In the genomic region with DNA sequence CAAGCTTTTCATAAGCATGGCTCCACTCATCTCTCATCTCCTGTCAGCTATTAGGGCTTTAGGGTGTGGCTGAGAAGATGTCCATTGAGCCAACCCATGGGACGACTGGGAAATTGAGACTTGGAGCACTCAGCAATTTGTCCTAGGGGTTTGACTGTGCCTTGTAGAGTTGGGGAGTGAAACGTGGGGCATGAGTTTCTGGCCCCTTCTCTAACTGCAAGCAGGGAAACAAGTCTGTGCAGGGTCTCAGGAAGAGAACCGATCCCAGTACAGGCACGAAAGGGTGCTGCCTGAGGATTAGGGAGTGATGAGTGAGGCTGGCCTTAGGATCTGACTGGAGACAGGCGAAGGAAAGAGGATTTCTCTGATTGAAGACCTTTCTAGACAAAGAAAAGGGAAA, we compare ENCODE assay signal across 25 mouse cellular contexts.
DNase-seq lines count a peak whose midpoint lies in the region; ATAC-seq lines count a peak whose summit lies in the region.
"Had no signal": no experiment of that assay in that cellular context is flagged by ENCODE, and none has a peak within 500 bp of the region (broad histone marks: within the 10 kb centered on the region; RNA-seq: fewer than 3 reads in every experiment).

No protein-coding gene starts in this region.

- H3K27ac ChIP-seq in liver, embryonic 12.5 days: 0 out of 2 replicates have a peak overlapping the region, but pooled peaks have one; percentile 30
- H3K27ac ChIP-seq in liver, embryonic 16.5 days (ENCODE audit: low read length): 0 out of 2 replicates have a peak overlapping the region, but pooled peaks have one; percentile 4
- H3K27ac ChIP-seq: forebrain, embryonic 15.5 days; hindbrain, embryonic 13.5 days; lung, embryonic 15.5 days; midbrain, embryonic 10.5 days; midbrain, embryonic 15.5 days had no signal

- no peak for DNase-seq in liver
- DNase-seq in B cell, adult 2 months: peak; percentile 3 to 12
- peak; percentile 38 for DNase-seq in thymus, postnatal 14 days
- no peak for DNase-seq in embryo, embryonic 9.5 days (ENCODE audit: extremely low spot score)
- DNase-seq in cerebellum, postnatal 25 days: no peak
- no peak for DNase-seq in left cerebral cortex, adult 18-20 months (ENCODE audit: low spot score in 2 of 2)
- DNase-seq: adrenal gland, adult 2 months; adrenal gland, postnatal 36 days; cerebellum, adult 2 months; cerebellum, postnatal 14 days; gastrocnemius, postnatal 25 days; heart, adult 11 months; heart, postnatal 4 days; kidney, adult 8-10 months; layer of hippocampus, adult 9-11 months; right cerebral cortex, postnatal 25 days had no signal

- no peak overlapping the region for H3K4me3 ChIP-seq in liver, embryonic 12.5 days
- H3K4me3 ChIP-seq in liver, embryonic 16.5 days (ENCODE audit: low read depth, low read length): no peak overlapping the region
- H3K4me3 ChIP-seq: forebrain, embryonic 15.5 days; hindbrain, embryonic 13.5 days; lung, embryonic 15.5 days; midbrain, embryonic 10.5 days; midbrain, embryonic 15.5 days had no signal

- no peak for ATAC-seq in liver, embryonic 12.5 days
- ATAC-seq in liver, embryonic 16.5 days (ENCODE audit: low read depth): no peak
- ATAC-seq: forebrain, embryonic 15.5 days; intestine, embryonic 16.5 days; midbrain, embryonic 15.5 days had no signal

- no peaks in the 10 kb centered on the region for H3K27me3 ChIP-seq in liver, embryonic 12.5 days (replicated peaks)
- H3K27me3 ChIP-seq in liver, embryonic 16.5 days (ENCODE audit: control insufficient read depth, insufficient read depth, low read depth, low read length): no peaks in the 10 kb centered on the region
- H3K27me3 ChIP-seq: forebrain, embryonic 15.5 days; hindbrain, embryonic 13.5 days; lung, embryonic 15.5 days; midbrain, embryonic 15.5 days had no signal

- peaks cover 14% of the 10 kb centered on the region; the same call in 1 of the 2 replicates for H3K4me1 ChIP-seq in liver, embryonic 12.5 days
- H3K4me1 ChIP-seq in liver, embryonic 16.5 days (ENCODE audit: control insufficient read depth, low read depth, low read length): no peaks in the 10 kb centered on the region
- H3K4me1 ChIP-seq: forebrain, embryonic 15.5 days; hindbrain, embryonic 13.5 days; lung, embryonic 15.5 days; midbrain, embryonic 10.5 days; midbrain, embryonic 15.5 days had no signal

- peak overlapping the region; percentile 41 for H3K4me2 ChIP-seq in liver, embryonic 12.5 days
- no peak overlapping the region for H3K4me2 ChIP-seq in liver, embryonic 16.5 days (ENCODE audit: low read depth, low read length)
- H3K4me2 ChIP-seq: forebrain, embryonic 15.5 days; heart, embryonic 11.5 days; hindbrain, embryonic 13.5 days; lung, embryonic 15.5 days; midbrain, embryonic 15.5 days had no signal

- H3K36me3 ChIP-seq in liver, embryonic 12.5 days: no peaks in the 10 kb centered on the region
- no peaks in the 10 kb centered on the region for H3K36me3 ChIP-seq in liver, embryonic 16.5 days (ENCODE audit: control insufficient read depth, insufficient read depth)
- H3K36me3 ChIP-seq: forebrain, embryonic 15.5 days; hindbrain, embryonic 13.5 days; lung, embryonic 15.5 days; midbrain, embryonic 10.5 days; midbrain, embryonic 15.5 days had no signal

- no peak overlapping the region for H3K9ac ChIP-seq in liver, embryonic 12.5 days
- H3K9ac ChIP-seq in liver, embryonic 16.5 days (ENCODE audit: low read depth, low read length): no peak overlapping the region
- H3K9ac ChIP-seq: forebrain, embryonic 15.5 days; hindbrain, embryonic 13.5 days; lung, embryonic 15.5 days; midbrain, embryonic 15.5 days had no signal

- WGBS in liver, embryonic 12.5 days (ENCODE audit: insufficient replicate concordance): 27% methylated on average over 5 of the region's 5 CpGs
- 24% methylated on average over 5 of the region's 5 CpGs for WGBS in liver, embryonic 16.5 days (ENCODE audit: insufficient replicate concordance)

- H3K9me3 ChIP-seq in liver, embryonic 12.5 days (replicated peaks): no peaks in the 10 kb centered on the region
- H3K9me3 ChIP-seq in liver, embryonic 16.5 days (replicated peaks; ENCODE audit: control insufficient read depth, low read length): no peaks in the 10 kb centered on the region
- H3K9me3 ChIP-seq: forebrain, embryonic 15.5 days; hindbrain, embryonic 13.5 days; lung, embryonic 15.5 days; midbrain, embryonic 10.5 days; midbrain, embryonic 15.5 days had no signal

Comparison
In these comparisons a context has a peak if more than half of its experiments do, and no peak if none do; other contexts are left out.
1. DNase-seq: peak in B cell, adult 2 months (2 of 2) and thymus, postnatal 14 days (single experiment); none in liver (single experiment), embryo, embryonic 9.5 days (single experiment), cerebellum, postnatal 25 days (0 of 2) and left cerebral cortex, adult 18-20 months (0 of 2).